Mouse (Mus musculus): ENCODE measurements around the gene Vars2. TPM values are rescaled to one million over a fixed set of nuclear protein-coding genes. Genes with fewer than 3 reads are reported as not detected.

Gene Vars2
- polyA plus RNA-seq, 1 experiment from 2014 or later = 17.8 TPM

Other genes with a start within 250 kb of the Vars2 start
- 0.60 and 1.5 TPM in 2 replicates for gene H2-Q6, start 242.7 kb downstream of the Vars2 start, polyA plus RNA-seq (2015; fragmentation: Nextera tagmentation; extraction: Ambion mirVana)
- gene H2-Q7, start 228.4 kb downstream of the Vars2 start, polyA plus RNA-seq (2015; fragmentation: Nextera tagmentation; extraction: Ambion mirVana) = 3.8 and 4.1 TPM in 2 replicates
- gene H2-Q10, start 197.5 kb downstream of the Vars2 start, polyA plus RNA-seq (2015; fragmentation: Nextera tagmentation; extraction: Ambion mirVana) = 0.38 and 0.78 TPM in 2 replicates
- not detected in 2 replicates for gene Pou5f1, start 161.6 kb downstream of the Vars2 start, polyA plus RNA-seq (2015; fragmentation: Nextera tagmentation; extraction: Ambion mirVana)
- 19.3 and 21.0 TPM in 2 replicates for gene Tcf19, start 150.8 kb downstream of the Vars2 start, polyA plus RNA-seq (2015; fragmentation: Nextera tagmentation; extraction: Ambion mirVana)
- 6.5 and 7.9 TPM in 2 replicates for gene Cchcr1, start 150.5 kb downstream of the Vars2 start, polyA plus RNA-seq (2015; fragmentation: Nextera tagmentation; extraction: Ambion mirVana)
- gene Psors1c2, start 134.4 kb downstream of the Vars2 start, polyA plus RNA-seq (2015; fragmentation: Nextera tagmentation; extraction: Ambion mirVana) = 0.97 and 1.2 TPM in 2 replicates
- 0.14 and 0.22 TPM in 2 replicates for gene Cdsn, start 115.5 kb downstream of the Vars2 start, polyA plus RNA-seq (2015; fragmentation: Nextera tagmentation; extraction: Ambion mirVana)
- gene 2300002M23Rik, start 100.1 kb downstream of the Vars2 start, polyA plus RNA-seq (2015; fragmentation: Nextera tagmentation; extraction: Ambion mirVana) = not detected in 2 replicates
- gene Sfta2, start 66.0 kb downstream of the Vars2 start, polyA plus RNA-seq (2015; fragmentation: Nextera tagmentation; extraction: Ambion mirVana) = 0.44 and 0.59 TPM in 2 replicates
- not detected in 2 replicates for gene Gm9573, start 41.0 kb downstream of the Vars2 start, polyA plus RNA-seq (2015; fragmentation: Nextera tagmentation; extraction: Ambion mirVana)
- gene Mucl3, start 23.9 kb downstream of the Vars2 start, polyA plus RNA-seq (2015; fragmentation: Nextera tagmentation; extraction: Ambion mirVana) = 0.17 TPM in 1 of 2 replicates, not detected in the other
- gene Gtf2h4, start 6.1 kb upstream of the Vars2 start, polyA plus RNA-seq (2015; fragmentation: Nextera tagmentation; extraction: Ambion mirVana) = 23.7 and 24.8 TPM in 2 replicates
- gene Ddr1, start 37.0 kb upstream of the Vars2 start, polyA plus RNA-seq (2015; fragmentation: Nextera tagmentation; extraction: Ambion mirVana) = 106 and 110 TPM in 2 replicates
- 12.7 and 16.3 TPM in 2 replicates for gene Ier3, start 154.1 kb upstream of the Vars2 start, polyA plus RNA-seq (2015; fragmentation: Nextera tagmentation; extraction: Ambion mirVana)
- gene Flot1, start 155.6 kb upstream of the Vars2 start, polyA plus RNA-seq (2015; fragmentation: Nextera tagmentation; extraction: Ambion mirVana) = 111 and 116 TPM in 2 replicates
- 1,681 and 1,706 TPM in 2 replicates for gene Tubb5, start 170.7 kb upstream of the Vars2 start, polyA plus RNA-seq (2015; fragmentation: Nextera tagmentation; extraction: Ambion mirVana)
- 10.0 and 10.5 TPM in 2 replicates for gene Mdc1, start 173.9 kb upstream of the Vars2 start, polyA plus RNA-seq (2015; fragmentation: Nextera tagmentation; extraction: Ambion mirVana)
- 22.1 and 22.6 TPM in 2 replicates for gene Nrm, start 193.7 kb upstream of the Vars2 start, polyA plus RNA-seq (2015; fragmentation: Nextera tagmentation; extraction: Ambion mirVana)
- gene Ppp1r18, start 198.0 kb upstream of the Vars2 start, polyA plus RNA-seq (2015; fragmentation: Nextera tagmentation; extraction: Ambion mirVana) = 21.1 and 24.7 TPM in 2 replicates
- 30.8 and 32.4 TPM in 2 replicates for gene Dhx16, start 212.2 kb upstream of the Vars2 start, polyA plus RNA-seq (2015; fragmentation: Nextera tagmentation; extraction: Ambion mirVana)
- 63.7 and 68.6 TPM in 2 replicates for gene 2310061I04Rik, start 229.8 kb upstream of the Vars2 start, polyA plus RNA-seq (2015; fragmentation: Nextera tagmentation; extraction: Ambion mirVana)
- 343 and 422 TPM in 2 replicates for gene Atat1, start 242.5 kb upstream of the Vars2 start, polyA plus RNA-seq (2015; fragmentation: Nextera tagmentation; extraction: Ambion mirVana)
- 57.0 and 59.1 TPM in 2 replicates for gene Mrps18b, start 248.8 kb upstream of the Vars2 start, polyA plus RNA-seq (2015; fragmentation: Nextera tagmentation; extraction: Ambion mirVana)
- gene Ppp1r10, start 248.8 kb upstream of the Vars2 start, polyA plus RNA-seq (2015; fragmentation: Nextera tagmentation; extraction: Ambion mirVana) = 41.1 and 43.0 TPM in 2 replicates